In genomic region chr7:99699709-99700151, GRCm38 (mm10) we compare ENCODE assay signal across 10 mouse cellular contexts. TPM values are rescaled to one million over a fixed set of nuclear protein-coding genes. Genes with fewer than 3 reads are reported as not detected.
DNase-seq lines count a peak whose midpoint lies in the region; ATAC-seq lines count a peak whose summit lies in the region.
"Had no signal": no experiment of that assay in that cellular context is flagged by ENCODE, and none has a peak within 500 bp of the region (broad histone marks: within the 10 kb centered on the region; RNA-seq: fewer than 3 reads in every experiment).

No protein-coding gene starts in this region.

- no peak for ATAC-seq in heart, embryonic 15.5 days (replicated peaks; ENCODE audit: insufficient number of reproducible peaks, insufficient read depth, low FRiP score, low read depth)
- ATAC-seq in heart, embryonic 12.5 days (ENCODE audit: insufficient number of reproducible peaks, low FRiP score), result no peak
- ATAC-seq in lung, embryonic 15.5 days (ENCODE audit: borderline replicate concordance, extremely low read depth, low FRiP score, low TSS enrichment), result no peak; the same call in 1 of the 2 replicates
- ATAC-seq in granulocyte monocyte progenitor cell, adult 5-6 weeks (replicated peaks; ENCODE audit: poor library complexity, severe bottlenecking), result no peak
- ATAC-seq: inflammation-experienced regulatory T-cells, adult 6 months had no signal

- no peak overlapping the region for H3K4me2 ChIP-seq in heart, embryonic 15.5 days
- H3K4me2 ChIP-seq in heart, embryonic 12.5 days, result no peak overlapping the region
- no peak overlapping the region for H3K4me2 ChIP-seq in lung, embryonic 15.5 days

- H3K36me3 ChIP-seq in heart, embryonic 15.5 days, result no peaks in the 10 kb centered on the region
- no peaks in the 10 kb centered on the region for H3K36me3 ChIP-seq in heart, embryonic 12.5 days
- H3K36me3 ChIP-seq in lung, embryonic 15.5 days, result no peaks in the 10 kb centered on the region

- no peak overlapping the region for H3K9ac ChIP-seq in heart, embryonic 15.5 days
- no peak overlapping the region for H3K9ac ChIP-seq in heart, embryonic 12.5 days
- no peak overlapping the region for H3K9ac ChIP-seq in lung, embryonic 15.5 days

- peaks cover 5% of the 10 kb centered on the region; the same call in 1 of the 2 replicates for H3K27me3 ChIP-seq in heart, embryonic 15.5 days
- H3K27me3 ChIP-seq in heart, embryonic 12.5 days (replicated peaks), result peaks cover 8% of the 10 kb centered on the region; the same call in 1 of the 2 replicates
- no peaks in the 10 kb centered on the region for H3K27me3 ChIP-seq in lung, embryonic 15.5 days

- no peaks in the 10 kb centered on the region for H3K9me3 ChIP-seq in heart, embryonic 15.5 days (replicated peaks)
- H3K9me3 ChIP-seq in heart, embryonic 12.5 days (replicated peaks), result no peaks in the 10 kb centered on the region
- H3K9me3 ChIP-seq in lung, embryonic 15.5 days, result no peaks in the 10 kb centered on the region

- H3K4me1 ChIP-seq in heart, embryonic 15.5 days (replicated peaks), result peaks cover 7% of the 10 kb centered on the region; the same call in 1 of the 2 replicates
- H3K4me1 ChIP-seq in heart, embryonic 12.5 days (replicated peaks), result peaks cover 14% of the 10 kb centered on the region; the same call in 1 of the 2 replicates
- H3K4me1 ChIP-seq in brown adipose tissue, adult 24 weeks (ENCODE audit: control insufficient read depth, insufficient read depth, insufficient read length, low read length), result peaks cover 46% of the 10 kb centered on the region
- H3K4me1 ChIP-seq in lung, embryonic 15.5 days, result peaks cover 31% of the 10 kb centered on the region

- no peak overlapping the region for H3K4me3 ChIP-seq in heart, embryonic 15.5 days
- no peak overlapping the region for H3K4me3 ChIP-seq in heart, embryonic 12.5 days
- no peak overlapping the region for H3K4me3 ChIP-seq in brown adipose tissue, adult 24 weeks (ENCODE audit: insufficient read depth, low read depth, low read length)
- no peak overlapping the region for H3K4me3 ChIP-seq in lung, embryonic 15.5 days

- H3K27ac ChIP-seq in heart, embryonic 15.5 days, result peak overlapping the region; percentile 45
- no peak overlapping the region for H3K27ac ChIP-seq in heart, embryonic 12.5 days (ENCODE audit: poor library complexity, severe bottlenecking)
- H3K27ac ChIP-seq in brown adipose tissue, adult 24 weeks (replicated peaks; ENCODE audit: low read depth, low read length), result peak overlapping the region; percentile 55
- H3K27ac ChIP-seq in lung, embryonic 15.5 days, result peak overlapping the region; percentile 58

- WGBS in heart, embryonic 15.5 days, result 55% methylated on average over 3 of the region's 3 CpGs
- 66% methylated on average over 3 of the region's 3 CpGs for WGBS in heart, embryonic 12.5 days
- 35% methylated on average over 3 of the region's 3 CpGs for WGBS in lung, embryonic 15.5 days

- peak; percentile 52 for DNase-seq in NIH3T3 (ENCODE audit: low read depth)
- DNase-seq in thymus, adult 18-20 months, result no peak
- no peak for DNase-seq in embryo, embryonic 10.5 days (ENCODE audit: low spot score)
- DNase-seq: liver had no signal

RNA-seq across cellular contexts. Expression of gene Slco2b1, which starts 11.4 kb away (rescaled TPM):
- 2.0 and 4.0 TPM in 2 replicates for polyA plus RNA-seq in heart, embryonic 15.5 days (2015; fragmentation: Nextera tagmentation; extraction: Ambion mirVana)
- 0.65 and 0.77 TPM in 2 replicates for polyA plus RNA-seq in heart, embryonic 12.5 days (2016; fragmentation: Nextera tagmentation; extraction: Ambion mirVana)
- polyA plus RNA-seq in brown adipose tissue, adult 24 weeks (2012; ENCODE audit: insufficient read depth, insufficient read length, missing spikeins), result 8.4 and 9.7 TPM in 2 replicates
- 4.0 TPM in 2 replicates for polyA plus RNA-seq in lung, embryonic 15.5 days (2015; fragmentation: Nextera tagmentation; extraction: Ambion mirVana)
- total RNA-seq in granulocyte monocyte progenitor cell, adult 5-6 weeks (2014; fragmentation: Nextera tagmentation), result not detected in 2 replicates
- total RNA-seq in granulocyte monocyte progenitor cell, adult 5-6 weeks (2017), result 0.13 TPM in 1 of 2 replicates, not detected in the other
- polyA plus RNA-seq: inflammation-experienced regulatory T-cells, adult 6 months had no signal

RNA-seq across cellular contexts. Expression of gene Olfr520, which starts 30.3 kb away (rescaled TPM):
- not detected in 2 replicates for polyA plus RNA-seq in heart, embryonic 15.5 days (2015; fragmentation: Nextera tagmentation; extraction: Ambion mirVana)
- polyA plus RNA-seq in heart, embryonic 12.5 days (2016; fragmentation: Nextera tagmentation; extraction: Ambion mirVana), result not detected in 2 replicates
- not detected in 2 replicates for polyA plus RNA-seq in brown adipose tissue, adult 24 weeks (2012; ENCODE audit: insufficient read depth, insufficient read length, missing spikeins)
- not detected in 2 replicates for polyA plus RNA-seq in lung, embryonic 15.5 days (2015; fragmentation: Nextera tagmentation; extraction: Ambion mirVana)
- not detected in 2 replicates for total RNA-seq in granulocyte monocyte progenitor cell, adult 5-6 weeks (2014; fragmentation: Nextera tagmentation)
- total RNA-seq in granulocyte monocyte progenitor cell, adult 5-6 weeks (2017), result not detected in 2 replicates
- polyA plus RNA-seq: inflammation-experienced regulatory T-cells, adult 6 months had no signal
